Mouse (Mus musculus) embryonic fibroblast, embryonic 13.5 days (primary cell): ENCODE measurements at regions not wholly inside any gene's neighbourhood (a gene's known extent, or its start where the extent isn't known, plus 50 kb on each side); places are given as distances from the start of the nearest gene placed in this dataset.

Source experiments
- CTCF ChIP-seq: IDR thresholded peaks from 2 replicates; pipeline ENCODE4 v1.5.1; 2011; ENCODE audit warnings: mild to moderate bottlenecking, control low read depth, low read length, moderate library complexity, borderline replicate concordance; ENCODE audit not compliant: insufficient read depth
- POLR2A ChIP-seq: IDR thresholded peaks from 2 replicates; pipeline ENCODE4 v1.6.1; 2011; ENCODE audit warnings: low read depth, mild to moderate bottlenecking, control low read depth, low read length, moderate library complexity

DNA sequence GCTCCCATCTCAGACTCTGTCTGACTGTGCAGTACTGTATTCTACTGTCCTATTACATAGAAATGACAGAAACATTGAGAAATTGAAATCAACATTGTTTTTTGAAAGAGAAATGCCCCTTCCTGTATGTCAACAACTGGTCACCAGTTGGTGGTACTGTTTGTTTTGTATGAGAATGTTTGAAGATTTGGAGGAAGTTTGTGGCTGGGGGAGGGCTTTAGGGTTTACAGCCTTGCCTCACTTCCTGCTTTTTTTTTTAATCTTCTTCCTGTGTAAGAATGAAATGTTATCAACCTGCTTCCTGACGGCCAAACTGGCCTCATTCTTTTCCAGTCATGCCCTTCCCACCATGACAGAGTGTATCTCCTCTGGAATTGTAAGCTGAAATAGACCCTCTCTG lies 161.3 kb downstream of the Kcnj2 start:
- no peak for TF ChIP-seq POLR2A
- no peak for TF ChIP-seq CTCF
